Mouse (Mus musculus) hematopoietic stem cell, adult 5-6 weeks (primary cell): ENCODE data around the gene Mipep. TPM values are rescaled to one million over a fixed set of nuclear protein-coding genes. Genes with fewer than 3 reads are reported as not detected.

Experiments
- ATAC-seq, 2 experiments: fragments of 125-278 bp in 1 of 2; replicated peaks in 1 of 2; 2 replicates each; pipeline ENCODE4 v1.8.0; 2016 to 2017; ENCODE audit warnings: inconsistent platforms in 2 of 2, mild to moderate bottlenecking in 2 of 2, moderate number of reproducible peaks in 2 of 2, low read depth in 1 of 2, moderate TSS enrichment in 1 of 2; ENCODE audit not compliant: low FRiP score in 2 of 2, poor library complexity in 2 of 2, severe bottlenecking in 2 of 2, insufficient read depth in 1 of 2, low TSS enrichment in 1 of 2
- total RNA-seq: library from RNA; stranded (forward); fragments of 172-1452, 232-1000 nt; gene quantifications from 2 replicates; pipeline ENCODE4 v1.2.3, GENCODE M21; 2017

The Mipep gene
- total RNA-seq, 1 experiment from 2014 or later = 25.6 TPM

DNA sequence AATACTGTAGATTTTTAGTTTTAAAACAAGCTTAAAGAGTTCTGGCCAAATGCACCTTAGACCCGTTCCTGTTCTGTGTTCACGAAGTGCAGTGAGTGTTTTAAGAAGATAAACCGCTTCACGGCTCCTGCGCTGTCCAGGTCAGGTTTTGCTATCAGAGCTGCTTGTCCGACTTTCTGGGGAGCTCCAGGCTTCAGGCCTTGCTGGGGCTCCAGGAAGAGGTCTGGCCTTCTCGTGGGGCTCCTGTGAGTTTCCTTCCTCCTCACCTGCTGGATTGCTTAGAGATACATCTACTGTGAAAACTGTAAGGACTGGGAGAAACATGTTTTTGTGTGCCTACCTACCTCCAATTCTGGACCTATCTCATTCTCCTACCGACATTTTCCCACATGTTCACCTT is 55.3 kb downstream of the Mipep start:
- no peak for ATAC-seq

DNA sequence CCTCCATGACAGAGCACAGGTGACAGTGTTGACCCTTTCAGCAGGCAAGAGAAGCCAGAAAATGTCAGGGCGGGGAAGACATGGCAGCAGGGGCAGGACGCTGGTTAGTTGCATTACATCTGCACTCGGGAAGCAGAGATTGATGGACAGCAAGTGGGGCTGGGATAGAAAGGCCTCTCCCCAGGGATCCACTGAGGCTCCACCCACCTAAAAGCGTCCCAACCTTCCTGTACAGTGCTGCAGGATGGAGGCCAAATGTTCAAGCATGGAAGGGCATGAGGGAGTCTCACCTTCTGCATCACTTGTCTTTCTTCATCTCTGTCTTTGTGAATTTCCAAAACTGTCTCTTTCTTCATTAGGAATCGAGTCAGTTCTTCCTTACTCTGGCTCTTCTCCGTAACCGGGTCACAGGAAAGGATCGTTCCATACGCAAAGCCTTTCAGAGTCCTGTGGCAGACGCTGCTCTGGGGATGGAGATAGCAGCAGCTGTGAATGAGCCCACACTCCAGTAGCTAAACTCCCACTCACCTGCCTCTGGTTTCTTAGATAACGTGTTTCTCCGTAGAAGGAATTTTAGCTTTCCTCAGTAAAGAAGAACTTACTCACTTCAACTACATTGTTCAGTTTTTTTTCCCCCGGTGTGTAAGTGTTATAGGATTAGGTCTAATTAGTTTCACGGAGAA is 57.7 kb downstream of the Mipep start:
- ATAC-seq = no peak

DNA sequence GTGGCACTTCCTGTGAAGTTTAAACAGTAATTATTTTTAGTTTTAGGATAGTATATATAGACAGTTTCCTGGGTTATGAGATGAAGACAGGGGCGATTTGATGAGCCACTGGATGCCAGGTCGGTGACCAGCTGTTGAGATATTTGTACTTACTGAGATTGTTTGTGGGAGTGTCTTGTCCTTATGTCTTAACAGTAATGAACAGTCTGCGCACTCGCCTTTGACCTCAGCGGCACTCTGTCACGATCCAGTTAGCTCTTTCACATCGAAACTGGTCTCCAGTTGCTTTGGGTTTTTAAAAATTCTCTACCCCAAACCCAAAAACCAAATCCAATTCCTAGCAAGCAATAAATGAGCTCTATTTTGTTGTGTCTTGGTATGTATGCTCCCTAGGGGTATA is 59.2 kb downstream of the Mipep start:
- no peak for ATAC-seq

DNA sequence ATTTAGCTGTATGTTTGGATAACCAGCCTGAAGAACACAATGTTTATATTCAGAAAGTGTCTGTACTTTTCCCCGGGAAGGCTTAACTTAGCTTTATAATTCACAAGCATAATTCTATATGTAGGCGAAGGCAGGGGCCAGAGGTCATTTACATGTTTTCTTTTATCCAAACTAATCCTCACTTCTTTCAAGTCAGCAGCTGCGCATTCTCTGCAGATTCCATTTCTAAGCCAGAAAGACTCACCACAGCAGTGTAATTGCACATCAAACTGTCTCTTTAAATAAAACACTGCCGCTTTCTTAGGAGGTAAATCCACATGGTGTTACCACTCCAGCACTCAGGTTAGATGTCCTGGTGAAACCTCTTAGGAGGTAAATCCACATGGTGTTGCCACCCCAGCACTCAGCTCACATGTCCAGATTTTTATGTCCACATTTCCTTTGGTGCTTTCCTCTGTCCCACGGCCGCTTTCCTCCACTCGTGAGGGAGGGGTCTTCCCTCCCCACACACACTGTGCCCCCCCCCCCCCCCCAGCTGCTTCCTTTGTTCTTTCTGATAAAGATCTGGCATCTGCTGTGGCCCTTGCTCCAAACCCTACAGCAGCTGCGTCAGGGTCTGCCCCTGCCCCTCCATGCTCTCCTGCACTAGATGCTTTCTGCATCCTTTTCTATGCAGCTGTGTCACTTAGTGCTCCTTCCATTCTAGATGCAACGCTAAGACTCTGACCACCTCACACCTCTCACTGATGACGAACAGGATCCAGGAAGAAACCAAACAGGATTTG is 61.1 kb downstream of the Mipep start:
- ATAC-seq = no peak

DNA sequence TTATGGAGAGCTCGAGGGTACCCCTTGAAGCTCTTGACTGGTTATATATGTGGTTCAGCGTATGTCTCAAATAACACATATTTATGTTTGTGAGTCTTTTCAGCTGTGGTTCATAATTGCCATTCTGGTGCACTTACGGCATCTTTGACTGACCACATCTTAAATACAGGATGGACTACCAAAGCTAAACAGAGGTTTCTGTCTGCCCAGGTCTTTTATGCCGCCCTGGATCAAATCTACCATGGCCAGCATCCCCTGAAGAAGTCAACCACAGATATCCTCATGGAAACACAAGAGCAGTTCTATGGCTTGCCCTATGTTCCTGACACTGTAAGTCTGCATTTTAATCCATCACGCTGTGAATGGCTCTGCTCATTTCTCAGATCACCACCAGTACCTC is 61.8 kb downstream of the Mipep start:
- no peak for ATAC-seq

DNA sequence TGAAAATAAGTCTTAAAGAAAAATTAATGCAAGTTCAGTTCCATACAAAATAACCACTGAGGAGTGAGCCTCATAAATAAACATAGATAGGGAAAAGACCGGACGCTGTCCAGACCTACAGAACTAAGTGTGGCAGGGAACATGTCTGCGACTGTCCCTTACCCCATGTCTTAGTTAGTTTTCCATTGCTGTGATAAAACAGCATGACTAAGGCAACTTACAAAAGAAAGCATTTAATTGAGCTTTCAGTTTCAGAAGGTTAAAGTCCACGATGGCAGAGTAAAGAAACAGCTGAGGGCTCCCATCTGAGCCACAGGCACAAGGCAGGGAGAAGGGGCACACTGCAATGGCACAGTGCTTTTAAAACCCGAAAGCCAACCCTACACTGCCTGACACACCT is 63.8 kb downstream of the Mipep start:
- ATAC-seq = no peak

DNA sequence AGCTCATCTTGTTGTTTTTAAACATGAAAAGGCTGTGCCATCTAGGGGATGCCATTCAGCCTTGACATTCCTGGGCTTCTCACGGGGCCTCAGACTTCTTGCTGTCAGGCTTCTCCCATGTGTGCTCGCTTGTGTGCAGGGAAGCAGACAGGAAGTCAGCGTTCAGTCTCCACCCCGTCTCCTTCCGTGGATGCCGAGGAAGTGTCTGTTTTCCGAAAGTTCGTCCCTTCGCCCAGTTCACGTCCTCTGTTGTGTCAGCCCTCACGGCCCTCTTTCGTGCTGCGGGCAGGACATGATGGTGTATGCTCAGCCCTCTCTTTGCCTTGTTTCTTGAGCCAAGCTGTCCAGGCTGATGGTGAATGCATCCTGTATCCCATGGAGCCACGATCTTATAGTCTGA is 65.7 kb downstream of the Mipep start:
- no peak for ATAC-seq

DNA sequence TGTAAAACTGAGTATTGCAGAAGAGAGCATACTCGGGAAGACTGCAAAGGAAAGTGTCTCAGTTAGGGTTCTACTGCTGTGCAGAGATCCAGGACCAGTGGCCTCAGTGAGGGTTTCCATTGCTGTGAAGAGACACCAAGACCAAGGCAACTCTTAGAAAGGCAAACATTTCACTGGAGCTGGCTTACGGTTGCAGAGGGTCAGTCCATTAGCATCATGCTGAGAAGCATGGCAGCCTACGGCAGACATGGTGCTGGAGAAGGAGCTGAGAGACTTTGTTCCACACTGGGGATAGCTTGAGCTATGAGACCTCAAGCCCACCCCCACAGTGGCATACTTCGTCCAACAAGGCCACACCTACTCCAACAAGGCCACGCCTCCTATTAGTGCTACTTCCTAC is 67.3 kb downstream of the Mipep start:
- ATAC-seq = no peak

DNA sequence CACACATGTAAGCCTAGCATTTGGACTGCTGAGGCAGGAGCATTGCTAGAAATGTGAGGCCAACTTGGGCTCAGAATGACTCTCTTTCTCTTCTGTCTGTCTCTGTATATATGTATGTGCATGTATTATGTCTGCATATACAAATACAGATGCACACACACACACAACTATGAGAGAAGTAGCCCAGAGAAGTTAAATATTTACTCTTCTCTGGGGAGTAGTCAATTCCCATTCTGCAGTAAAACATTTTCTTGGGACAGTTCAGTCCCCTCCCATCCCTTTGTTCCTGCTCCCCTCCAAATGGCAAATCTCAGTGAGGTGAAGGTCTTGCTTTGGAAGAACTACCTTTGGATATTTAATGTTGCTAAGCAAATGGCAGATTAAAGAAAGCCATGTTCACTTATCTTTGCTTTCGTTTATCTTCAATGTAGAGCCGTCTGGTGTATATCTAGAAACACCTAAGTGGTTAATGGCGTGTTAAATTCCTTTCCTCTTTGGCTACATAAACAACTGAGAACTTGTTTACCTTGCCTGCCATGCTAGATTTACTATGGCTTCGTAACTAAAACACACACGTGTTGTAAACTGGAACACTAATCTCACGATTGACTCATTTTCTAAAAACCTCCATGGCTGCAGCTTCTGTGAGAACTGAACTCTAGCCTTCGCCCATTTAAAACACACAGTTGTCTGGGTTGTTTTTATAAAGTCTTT is 72.0 kb downstream of the Mipep start:
- no peak for ATAC-seq

DNA sequence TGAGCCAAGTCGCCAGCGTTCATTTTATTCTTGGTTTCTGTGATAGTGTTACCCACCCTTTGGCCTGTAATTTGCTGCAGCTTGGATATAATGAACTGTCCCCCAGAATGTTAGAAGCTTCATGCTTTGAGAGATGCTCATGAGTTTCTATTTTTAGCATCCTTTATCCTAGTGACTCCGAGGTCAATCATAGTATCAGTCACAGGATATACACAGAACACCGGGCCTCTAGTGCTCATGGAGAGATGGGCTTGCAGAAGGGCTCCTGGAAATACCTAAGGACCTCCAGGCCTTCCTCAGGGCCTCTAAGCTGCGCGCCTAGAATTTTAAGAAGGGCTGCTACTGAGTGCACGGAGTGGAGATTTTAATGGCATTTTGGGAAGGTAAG is 72.5 kb downstream of the Mipep start:
- ATAC-seq = no peak

DNA sequence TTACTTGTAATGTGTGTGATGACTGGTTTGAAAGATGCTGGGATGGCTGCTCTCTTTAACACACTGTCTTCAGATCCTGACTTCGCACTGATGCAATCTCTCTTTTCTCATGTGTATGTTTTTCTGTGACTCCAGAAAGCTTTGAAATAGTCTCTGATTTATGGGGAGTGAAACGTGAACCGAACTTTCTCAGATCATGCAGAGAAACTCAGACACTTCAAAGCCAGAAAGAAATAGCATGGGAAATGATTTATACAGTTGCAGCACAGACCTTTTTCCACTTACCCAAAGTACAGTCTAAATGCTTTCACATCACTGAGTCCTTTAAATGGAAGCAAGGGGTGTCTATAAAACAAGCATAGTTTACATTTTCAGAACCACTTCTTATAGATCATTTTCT is 79.0 kb downstream of the Mipep start:
- no peak for ATAC-seq

DNA sequence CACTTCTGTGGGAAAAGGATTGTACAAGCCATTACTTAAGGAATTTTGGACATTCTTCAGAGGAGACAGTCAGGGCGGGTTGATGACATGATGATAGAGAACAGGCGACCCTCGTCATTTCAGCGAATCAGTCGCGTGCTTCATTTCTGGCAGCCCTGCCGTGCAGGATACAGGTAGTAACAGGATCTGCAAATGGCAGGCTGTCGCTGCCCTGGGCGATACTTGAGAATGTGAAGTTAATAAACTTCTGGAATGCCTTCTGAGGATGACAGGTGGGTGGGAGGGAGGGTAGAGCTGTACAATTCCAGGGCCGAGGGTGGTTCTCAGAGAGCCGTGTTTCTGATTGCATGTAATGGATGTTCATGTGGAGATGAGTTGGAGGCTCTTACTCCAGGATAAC is 82.0 kb downstream of the Mipep start:
- ATAC-seq = no peak

DNA sequence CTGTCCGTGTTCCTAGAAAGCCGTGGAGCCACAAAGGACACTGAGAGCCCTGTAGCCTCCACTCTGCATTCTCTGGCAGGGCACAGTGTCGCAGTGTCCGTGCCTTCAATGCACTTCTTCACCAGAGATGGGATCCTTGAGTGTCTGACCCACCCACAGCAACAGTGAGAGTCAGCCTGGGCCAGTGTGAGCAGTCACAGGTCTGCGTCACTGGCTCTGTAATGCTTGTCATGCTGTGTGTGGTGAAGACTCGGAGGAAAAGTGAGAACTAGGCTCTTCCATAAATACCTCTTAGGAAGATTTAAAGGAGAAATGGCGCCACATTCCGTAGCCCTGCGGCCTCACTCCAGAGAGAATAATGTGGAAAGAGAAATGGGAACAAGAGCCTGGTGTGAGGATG is 84.0 kb downstream of the Mipep start:
- ATAC-seq = no peak

DNA sequence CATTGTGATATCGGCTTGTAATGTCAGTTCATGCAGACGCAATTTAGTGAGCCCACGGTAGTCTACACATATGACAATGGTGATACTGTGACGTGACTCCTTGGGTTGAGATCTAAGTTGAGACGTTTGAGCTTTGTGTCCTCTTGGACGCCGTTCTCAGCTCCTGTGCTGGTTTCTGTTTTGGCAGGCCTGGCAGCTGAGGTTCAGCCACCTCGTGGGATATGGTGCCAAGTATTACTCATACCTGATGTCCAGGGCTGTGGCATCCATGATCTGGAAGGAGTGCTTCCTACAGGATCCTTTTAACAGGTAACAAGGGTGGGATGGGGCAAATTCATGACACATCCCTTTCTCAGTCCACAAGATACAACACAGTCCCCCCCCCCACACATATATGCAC is 87.5 kb downstream of the Mipep start:
- ATAC-seq = no peak

DNA sequence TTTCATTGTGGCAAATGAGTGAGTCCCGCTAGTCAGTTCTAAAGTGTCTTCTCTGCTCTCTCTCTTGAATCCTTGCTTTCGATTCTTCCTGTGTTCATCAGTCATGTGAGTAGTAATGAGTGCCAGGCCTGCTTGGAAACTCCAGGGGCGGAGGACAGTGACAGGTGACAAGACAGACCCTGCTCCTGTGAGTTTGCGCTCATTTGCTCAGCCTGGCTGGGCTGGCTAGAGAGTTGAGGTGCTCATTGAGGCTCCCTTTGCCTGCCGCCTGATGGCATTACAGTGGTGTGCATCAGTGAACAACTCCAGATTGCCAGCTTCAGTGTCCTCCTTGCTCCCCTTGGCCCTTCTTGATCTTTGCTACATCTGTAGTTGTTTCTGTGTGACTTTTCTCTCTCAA is 97.7 kb downstream of the Mipep start:
- no peak for ATAC-seq

DNA sequence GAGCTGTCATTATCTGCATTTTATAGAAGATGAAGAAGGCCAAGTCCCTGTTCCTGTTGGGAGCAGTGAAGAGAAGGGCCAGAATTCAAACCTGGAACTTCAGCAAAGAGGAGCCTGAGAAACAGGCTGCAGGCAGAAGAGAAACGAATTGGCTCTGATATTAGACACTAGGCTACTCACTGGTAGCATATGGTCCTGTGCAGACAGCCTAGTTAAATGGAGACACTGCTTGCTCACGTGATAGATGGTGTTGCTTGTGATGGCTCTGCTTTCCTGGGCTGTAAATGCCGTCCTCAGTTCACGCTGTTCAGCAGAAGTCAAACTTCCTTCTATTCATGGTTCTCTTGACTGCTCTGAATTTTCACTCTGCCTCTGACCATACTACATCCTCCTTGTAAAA is 98.3 kb downstream of the Mipep start:
- no peak for ATAC-seq

DNA sequence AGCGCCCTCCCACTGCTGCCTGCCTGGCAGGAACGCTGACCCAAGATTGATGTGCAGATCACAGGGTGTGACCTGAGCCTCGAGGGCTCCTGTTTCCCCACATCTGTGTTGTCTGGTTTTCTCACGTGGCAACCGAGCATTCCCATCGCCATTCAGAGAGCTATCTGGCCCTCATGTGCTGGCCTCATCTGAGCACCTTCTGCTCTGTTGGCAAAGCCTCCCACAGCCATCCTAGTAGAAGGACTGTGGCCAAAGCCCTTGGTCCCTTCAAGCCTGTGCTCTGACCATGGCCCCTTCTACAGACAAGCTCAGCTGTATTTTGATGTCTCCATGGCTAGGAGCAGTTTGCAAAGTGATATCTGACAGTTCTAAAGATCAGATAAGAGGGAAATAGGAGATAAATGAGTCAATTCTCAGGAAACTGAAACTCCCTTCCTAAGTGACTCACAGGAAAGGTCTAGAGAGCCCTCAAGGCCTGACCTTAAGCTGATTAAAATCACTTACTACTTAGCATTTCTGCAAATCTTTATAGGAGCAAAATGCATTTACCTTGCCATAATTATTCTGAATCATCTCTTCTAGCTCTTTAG is 101.1 kb downstream of the Mipep start:
- no peak for ATAC-seq

DNA sequence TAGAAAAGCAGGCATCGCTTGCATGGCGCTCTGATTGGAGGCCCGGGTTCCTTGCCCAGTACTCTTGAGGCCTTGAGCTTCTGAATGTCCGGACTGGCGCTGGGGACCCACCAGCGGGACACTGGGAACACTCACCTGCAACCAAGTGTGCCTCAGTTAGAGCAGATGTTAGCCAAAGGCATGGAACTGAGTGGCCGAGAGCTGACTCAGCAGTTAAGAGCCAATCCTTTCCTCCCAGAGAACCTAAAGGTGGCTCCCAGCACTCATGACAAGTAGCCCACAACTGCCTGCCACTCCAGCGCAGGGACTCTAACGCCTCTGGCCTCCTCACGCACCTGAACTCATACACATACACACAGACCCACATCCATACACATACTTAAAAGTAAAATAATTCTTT is 109.5 kb downstream of the Mipep start:
- no peak for ATAC-seq
